Mouse (Mus musculus) testis, postnatal 10 days (tissue): ENCODE results near the gene Gdi2.
"Not testable (repeated sequence)": the region's sequence is repeated elsewhere in the genome, so short reads cannot be mapped to it uniquely, and the experiment has no call there.

Experiments
- DNase-seq: peaks from one replicate; pipeline ENCODE4 v3.0.0; 2021; ENCODE audit warnings: low spot score

Gdi2 gene

GRCm38 (mm10) chr13:3537594-3538222 is at the start of gene Gdi2:
Gdi2 (plus strand) TSS chr13:3538063.
- peak; percentile 97 for DNase-seq

GRCm38 (mm10) chr13:3495526-3495925 is 42.3 kb upstream of the Gdi2 start:
- no peak for DNase-seq

- DNase-seq: not testable (repeated sequence)
Measured at GRCm38 (mm10) chr13:3501014-3501413, 36.8 kb upstream of the Gdi2 start.

GRCm38 (mm10) chr13:3515351-3515750 is 22.5 kb upstream of the Gdi2 start:
- not testable (repeated sequence) for DNase-seq

GRCm38 (mm10) chr13:3519357-3519756 is 18.5 kb upstream of the Gdi2 start:
- DNase-seq: not testable (repeated sequence)

GRCm38 (mm10) chr13:3519994-3520393 is 17.9 kb upstream of the Gdi2 start:
- not testable (repeated sequence) for DNase-seq

GRCm38 (mm10) chr13:3523459-3523858 is 14.4 kb upstream of the Gdi2 start:
- no peak for DNase-seq

GRCm38 (mm10) chr13:3523946-3524345 is 13.9 kb upstream of the Gdi2 start:
- DNase-seq: no peak

- DNase-seq: no peak
Measured at GRCm38 (mm10) chr13:3525611-3526051, 12.2 kb upstream of the Gdi2 start.

- DNase-seq: no peak
Measured at GRCm38 (mm10) chr13:3526328-3526727, 11.5 kb upstream of the Gdi2 start.

GRCm38 (mm10) chr13:3530451-3530850 is 7.4 kb upstream of the Gdi2 start:
- no peak for DNase-seq

GRCm38 (mm10) chr13:3531176-3531575 is 6.7 kb upstream of the Gdi2 start:
- not testable (repeated sequence) for DNase-seq

GRCm38 (mm10) chr13:3531692-3532320 is 6.1 kb upstream of the Gdi2 start:
- DNase-seq: no peak

- DNase-seq: no peak
Measured at GRCm38 (mm10) chr13:3532451-3532850, 5.4 kb upstream of the Gdi2 start.

GRCm38 (mm10) chr13:3534146-3534545 is 3.7 kb upstream of the Gdi2 start:
- no peak for DNase-seq

- peak; percentile 79 for DNase-seq
Measured at GRCm38 (mm10) chr13:3538223-3538968, 533 bp downstream of the Gdi2 start.

- DNase-seq: no peak
Measured at GRCm38 (mm10) chr13:3538969-3539562, 1.2 kb downstream of the Gdi2 start.

- no peak for DNase-seq
Measured at GRCm38 (mm10) chr13:3540166-3540565, 2.3 kb downstream of the Gdi2 start.

GRCm38 (mm10) chr13:3541159-3541782 is 3.4 kb downstream of the Gdi2 start:
- no peak for DNase-seq

- DNase-seq: no peak
Measured at GRCm38 (mm10) chr13:3544077-3544874, 6.4 kb downstream of the Gdi2 start.

GRCm38 (mm10) chr13:3544925-3545324 is 7.1 kb downstream of the Gdi2 start:
- no peak for DNase-seq
